Mouse (Mus musculus) adrenal gland, adult 2 months (tissue): ENCODE data around the gene Rpl15. TPM values are rescaled to one million over a fixed set of nuclear protein-coding genes. Genes with fewer than 3 reads are reported as not detected.
"Not testable (repeated sequence)": the region's sequence is repeated elsewhere in the genome, so short reads cannot be mapped to it uniquely, and the experiment has no call there.

Experiments used
- DNase-seq: peaks from one replicate; pipeline ENCODE4 v3.0.0; 2021
- long read RNA-seq: library from polyadenylated mRNA; stranded (forward); transcript quantifications from one replicate; pipeline ENCODE4 v2.0.0, GENCODE M21; 2021
- polyA plus RNA-seq: library from polyadenylated mRNA; depleted of rRNA; stranded (reverse); fragments of >200 nt; gene quantifications from 2 replicates; pipeline ENCODE4 v1.2.3, GENCODE M21; 2012; rRNA removed
- total RNA-seq, 2 experiments: library from RNA; stranded (reverse); gene quantifications; 2 replicates each; pipeline ENCODE4 v1.2.3; 2021

Gene Rpl15
- total RNA-seq (100 to 1,000 TPM; 734 to 830 TPM), polyA plus RNA-seq (76.9 and 101 TPM in 2 replicates)
- long read RNA-seq, transcript Rpl15-203 (4 exons, 802 nt): minor isoform, 10 of 209 reads
- long read RNA-seq, transcript Rpl15-201 (4 exons, 883 nt): minor isoform, 37 of 209 reads
- long read RNA-seq, transcript Rpl15-204 (3 exons, 802 nt): minor isoform, 7 of 209 reads
- long read RNA-seq, transcript Rpl15-202 (4 exons, 1,922 nt): major isoform, 147 of 209 reads
- long read RNA-seq, partial matches to known transcripts: 1 of 209 reads
- long read RNA-seq, other reads (novel, unspliced or antisense): 7 of 209 reads

- DNase-seq: peak; percentile 99
Observed at GRCm38 (mm10) chr14:18270529-18271441, at the start of gene Rpl15, which contains the start of gene Nkiras1. Gene Rpl15, minus strand, starts transcription at chr14:18271391. Gene Nkiras1, plus strand, starts transcription at chr14:18271136.

GRCm38 (mm10) chr14:18317457-18318411 lies 46.5 kb upstream of the Rpl15 start:
- DNase-seq: peak; percentile 8

GRCm38 (mm10) chr14:18304165-18304564 lies 33.0 kb upstream of the Rpl15 start:
- no peak for DNase-seq

GRCm38 (mm10) chr14:18303262-18303661 lies 32.1 kb upstream of the Rpl15 start:
- DNase-seq: no peak

- no peak for DNase-seq
Observed at GRCm38 (mm10) chr14:18302750-18303149, 31.6 kb upstream of the Rpl15 start.

- no peak for DNase-seq
Observed at GRCm38 (mm10) chr14:18301591-18301990, 30.4 kb upstream of the Rpl15 start.

- DNase-seq: no peak
Observed at GRCm38 (mm10) chr14:18300676-18301075, 29.5 kb upstream of the Rpl15 start.

GRCm38 (mm10) chr14:18298874-18299273 lies 27.7 kb upstream of the Rpl15 start:
- DNase-seq: no peak

- no peak for DNase-seq
Observed at GRCm38 (mm10) chr14:18297441-18297840, 26.2 kb upstream of the Rpl15 start.

GRCm38 (mm10) chr14:18292578-18292977 lies 21.4 kb upstream of the Rpl15 start:
- DNase-seq: no peak

- no peak for DNase-seq
Observed at GRCm38 (mm10) chr14:18292111-18292510, 20.9 kb upstream of the Rpl15 start.

GRCm38 (mm10) chr14:18287391-18287790 lies 16.2 kb upstream of the Rpl15 start:
- no peak for DNase-seq

GRCm38 (mm10) chr14:18286441-18286840 lies 15.2 kb upstream of the Rpl15 start:
- DNase-seq: no peak

- no peak for DNase-seq
Observed at GRCm38 (mm10) chr14:18285476-18285875, 14.3 kb upstream of the Rpl15 start.

- no peak for DNase-seq
Observed at GRCm38 (mm10) chr14:18284581-18284980, 13.4 kb upstream of the Rpl15 start.

GRCm38 (mm10) chr14:18280375-18280774 lies 9.2 kb upstream of the Rpl15 start:
- peak; percentile 10 for DNase-seq

GRCm38 (mm10) chr14:18274526-18274925 lies 3.3 kb upstream of the Rpl15 start:
- peak; percentile 55 for DNase-seq

GRCm38 (mm10) chr14:18271666-18272065 lies 475 bp upstream of the Rpl15 start:
- peak; percentile 10 for DNase-seq

- DNase-seq: not testable (repeated sequence)
Observed at GRCm38 (mm10) chr14:18269947-18270528, 1.2 kb downstream of the Rpl15 start.

- DNase-seq: peak; percentile 18
Observed at GRCm38 (mm10) chr14:18263427-18263826, 7.8 kb downstream of the Rpl15 start.

- DNase-seq: no peak
Observed at GRCm38 (mm10) chr14:18261203-18261602, 10.0 kb downstream of the Rpl15 start.
